Mouse (Mus musculus) forebrain, embryonic 13.5 days (tissue): ENCODE measurements around the gene Prr36. TPM values are rescaled to one million over a fixed set of nuclear protein-coding genes. Genes with fewer than 3 reads are reported as not detected.
A peak's percentile ranks its signal among the peaks of the same experiment; 100 is the strongest.

ENCODE experiments used
- ATAC-seq: fragments of 200-750 bp; cut with Nextera tagmentation; 2 replicates; pipeline ENCODE4 v1.8.0; 2017
- H3K27ac ChIP-seq: fragments of 300-500 bp; sonication (generic); 2 replicates; pipeline ENCODE4 v1.5.1; 2015; ENCODE audit warnings: inconsistent platforms, mild to moderate bottlenecking, moderate library complexity
- H3K27me3 ChIP-seq: fragments of 300-500 bp; sonication (generic); 2 replicates; pipeline ENCODE4 v1.6.1; 2015; ENCODE audit warnings: mild to moderate bottlenecking, inconsistent platforms
- H3K36me3 ChIP-seq: fragments of 300-500 bp; sonication (generic); 2 replicates; pipeline ENCODE4 v1.6.1; 2015; ENCODE audit warnings: mild to moderate bottlenecking, inconsistent platforms; ENCODE audit not compliant: poor library complexity, severe bottlenecking
- H3K4me1 ChIP-seq: fragments of 300-500 bp; sonication (generic); 2 replicates; pipeline ENCODE4 v1.6.1; 2015; ENCODE audit warnings: inconsistent platforms
- H3K4me2 ChIP-seq: fragments of 300-500 bp; sonication (generic); 2 replicates; pipeline ENCODE4 v1.6.1; 2015; ENCODE audit warnings: inconsistent platforms, mild to moderate bottlenecking, moderate library complexity
- H3K4me3 ChIP-seq: fragments of 300-500 bp; sonication (generic); 2 replicates; pipeline ENCODE4 v1.5.1; 2015; ENCODE audit warnings: mild to moderate bottlenecking, inconsistent platforms
- H3K9ac ChIP-seq: fragments of 300-500 bp; sonication (generic); 2 replicates; pipeline ENCODE4 v1.6.1; 2015; ENCODE audit warnings: mild to moderate bottlenecking, inconsistent platforms
- H3K9me3 ChIP-seq: fragments of 300-500 bp; sonication (generic); replicated peaks from 2 replicates; pipeline ENCODE4 v1.6.1; 2016; ENCODE audit warnings: inconsistent platforms
- WGBS: fragments of 180-500 bp; shearing (Covaris S2); methylation state at CpG from one replicate; pipeline ENCODE4 v1.1.7; 2015; 5-methylcytosine and 5-hydroxymethylcytosine counted together
- polyA plus RNA-seq: library from polyadenylated mRNA; unstranded; fragments of >200 nt; fragmentation: Nextera tagmentation; extraction: Ambion mirVana; gene quantifications from 2 replicates; pipeline ENCODE4 v1.2.1, GENCODE M21; 2015

Gene Prr36
- polyA plus RNA-seq, 1 experiment from 2014 or later, result 33.2 TPM

DNA sequence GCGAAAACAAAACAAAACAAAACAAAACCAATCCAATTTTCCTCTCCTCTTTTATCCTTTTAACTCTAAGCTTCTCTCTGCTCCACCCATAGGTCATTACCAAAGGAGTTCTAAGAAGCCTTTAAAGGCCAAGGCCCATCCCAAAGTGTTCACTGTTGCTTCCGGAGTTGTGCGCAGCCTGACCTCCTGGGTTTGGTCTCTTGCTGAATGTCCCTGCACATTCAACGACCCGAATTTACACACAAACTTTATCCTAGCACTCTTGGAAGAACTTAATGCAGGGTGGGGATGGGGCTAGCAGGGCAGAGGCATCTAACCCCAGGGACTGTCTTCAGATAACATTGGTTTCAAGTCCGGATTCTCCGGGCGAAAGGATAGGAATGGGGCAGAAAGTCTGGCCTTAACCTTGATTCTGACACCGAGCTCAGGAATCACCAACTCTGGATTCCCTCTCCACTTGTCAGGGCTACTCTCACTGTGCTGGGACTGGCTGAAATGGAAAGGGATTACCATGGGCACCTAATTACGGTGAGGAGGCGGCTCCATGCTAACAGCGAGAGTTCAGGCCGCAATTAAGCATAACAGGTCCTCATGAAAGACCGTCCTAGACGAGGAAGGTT lies 20.7 kb upstream of the Prr36 start:
- H3K4me2 ChIP-seq, result peak overlapping the region; percentile 89
- peak overlapping the region; percentile 75 for H3K9ac ChIP-seq
- no peaks in the 10 kb centered on the region for H3K9me3 ChIP-seq
- H3K4me1 ChIP-seq, result peaks cover 34% of the 10 kb centered on the region
- no peaks in the 10 kb centered on the region for H3K27me3 ChIP-seq
- no peak for ATAC-seq
- peak overlapping the region; percentile 69 for H3K4me3 ChIP-seq
- H3K36me3 ChIP-seq, result peaks cover 21% of the 10 kb centered on the region
- peak overlapping the region; percentile 94 for H3K27ac ChIP-seq
- 15% methylated on average over 15 of the region's 15 CpGs for whole genome bisulfite sequencing

DNA sequence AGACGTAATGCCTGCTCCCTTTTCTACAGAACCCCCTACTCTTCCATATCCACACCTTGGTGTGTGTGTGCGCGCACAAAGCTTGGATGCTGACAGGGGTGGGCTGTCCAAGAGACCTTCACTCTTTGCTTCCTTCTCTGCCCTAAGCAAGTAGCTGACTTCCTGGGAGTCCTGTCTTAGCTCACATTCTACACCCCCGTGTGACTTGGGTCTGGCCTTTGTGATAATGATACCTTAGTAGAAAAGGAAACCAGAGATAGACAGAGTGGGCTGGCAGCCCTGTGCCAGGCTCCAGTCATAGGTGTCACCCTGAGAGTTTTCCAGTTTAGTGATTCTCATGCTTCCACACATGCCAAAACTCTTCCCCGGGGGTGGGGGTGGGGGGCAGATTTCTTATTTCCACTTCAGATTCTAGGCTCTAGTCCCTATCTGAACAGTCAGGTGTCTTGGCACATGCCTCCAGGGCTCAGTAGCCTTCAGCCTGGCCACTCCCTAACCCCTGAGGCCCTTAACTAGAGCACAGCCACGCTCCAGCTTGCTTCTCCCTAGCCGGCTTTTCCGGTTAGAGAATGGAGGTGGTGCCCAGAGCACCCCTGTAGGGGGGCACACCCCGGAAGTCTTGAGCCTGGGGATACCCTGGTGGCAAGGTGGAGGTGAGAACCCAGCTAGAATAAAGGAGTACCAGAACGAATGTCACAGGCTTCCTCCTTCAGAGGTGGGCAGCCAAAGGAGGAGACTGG lies 13.5 kb upstream of the Prr36 start:
- Histone ChIP-seq H3K9ac (no peak overlapping the region), H3K27ac (no peak overlapping the region), H3K27me3 (peaks cover 24% of the 10 kb centered on the region), H3K4me1 (peaks cover 6% of the 10 kb centered on the region; the same call in 1 of the 2 replicates), H3K4me3 (no peak overlapping the region), H3K36me3 (no peaks in the 10 kb centered on the region), H3K4me2 (no peak overlapping the region), H3K9me3 (no peaks in the 10 kb centered on the region)
- 66% methylated on average over 10 of the region's 10 CpGs for WGBS
- ATAC-seq, result no peak

DNA sequence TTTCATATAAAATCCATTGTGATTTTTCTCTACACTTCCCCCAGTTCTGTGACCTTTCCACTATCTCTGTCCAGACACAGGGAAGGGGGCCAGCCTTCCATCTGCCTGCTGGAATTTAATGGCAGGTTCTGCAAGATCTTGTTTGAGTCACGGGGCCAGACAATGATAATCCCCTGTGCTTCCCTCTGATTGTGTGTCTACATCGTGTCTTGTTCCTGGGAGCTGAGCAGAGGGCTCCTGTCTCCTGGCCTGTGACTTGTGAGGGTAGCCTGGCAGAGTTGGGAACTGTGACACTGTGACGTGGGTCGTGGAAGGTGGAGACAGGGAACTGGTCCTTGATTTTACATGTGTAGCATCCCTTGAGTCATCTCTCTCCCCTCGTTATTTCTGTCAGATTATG lies 12.5 kb upstream of the Prr36 start:
- H3K4me2 ChIP-seq, result no peak overlapping the region
- H3K4me3 ChIP-seq, result no peak overlapping the region
- peaks cover 6% of the 10 kb centered on the region; the same call in 1 of the 2 replicates for H3K4me1 ChIP-seq
- no peak overlapping the region for H3K27ac ChIP-seq
- no peaks in the 10 kb centered on the region for H3K36me3 ChIP-seq
- H3K9me3 ChIP-seq, result no peaks in the 10 kb centered on the region
- no peak for ATAC-seq
- peaks cover 29% of the 10 kb centered on the region for H3K27me3 ChIP-seq
- 64% methylated on average over 5 of the region's 5 CpGs for WGBS
- no peak overlapping the region for H3K9ac ChIP-seq

DNA sequence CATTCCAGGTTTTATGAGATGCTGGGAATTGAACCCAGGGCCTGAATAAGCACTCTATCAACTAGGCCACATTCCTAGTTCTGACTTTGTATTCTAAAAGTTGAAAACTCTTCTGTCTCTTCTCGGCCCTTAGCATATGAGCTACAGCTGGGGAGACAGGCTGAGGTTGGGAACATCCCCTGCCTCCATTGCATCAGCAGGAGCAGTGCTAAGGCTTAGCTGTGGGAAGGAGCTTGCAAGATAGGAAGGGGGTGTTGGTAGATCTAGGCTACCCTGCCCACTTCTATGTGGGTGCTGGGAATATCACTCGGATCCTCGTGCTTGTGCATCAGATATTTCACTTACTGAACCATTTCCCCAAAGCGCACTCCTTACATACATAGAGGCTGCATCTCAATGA lies 10.7 kb upstream of the Prr36 start:
- no peak for ATAC-seq
- Histone ChIP-seq H3K9me3 (no peaks in the 10 kb centered on the region), H3K36me3 (no peaks in the 10 kb centered on the region), H3K27ac (no peak overlapping the region), H3K4me2 (no peak overlapping the region), H3K27me3 (peaks cover 30% of the 10 kb centered on the region), H3K4me1 (peaks cover 6% of the 10 kb centered on the region; the same call in 1 of the 2 replicates), H3K4me3 (no peak overlapping the region), H3K9ac (no peak overlapping the region)
- whole genome bisulfite sequencing, result 93% methylated on average over 4 of the region's 4 CpGs

DNA sequence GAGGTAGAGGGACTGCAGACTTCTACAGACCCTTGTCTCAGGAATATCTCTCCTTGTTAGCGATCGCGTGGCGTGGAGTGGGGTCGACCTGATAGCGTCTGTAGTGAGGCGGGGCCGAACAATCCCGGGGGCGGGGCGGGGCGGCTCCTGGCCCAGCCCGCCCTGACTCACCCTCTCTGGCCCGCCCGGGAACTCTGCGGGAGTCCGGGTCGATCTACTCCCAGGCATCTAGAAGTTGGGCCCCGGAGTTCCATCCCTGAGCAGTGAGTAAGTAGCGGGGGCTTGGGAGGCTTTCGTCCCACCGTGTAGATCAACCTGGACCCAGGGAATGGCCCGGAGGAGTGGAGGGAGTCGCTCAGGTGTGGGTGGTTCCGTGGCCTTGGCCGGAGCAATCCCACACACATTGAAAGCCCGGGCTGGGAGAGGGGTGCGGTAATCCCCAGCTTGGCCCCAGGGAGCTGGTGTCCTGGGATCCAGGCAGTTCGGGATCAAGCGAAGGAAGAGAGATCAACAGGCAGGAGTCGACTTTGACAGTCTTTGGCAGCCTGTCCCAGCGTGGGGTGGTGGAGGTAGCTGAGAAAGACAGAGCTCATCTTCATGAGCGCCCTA lies 9.6 kb upstream of the Prr36 start, which contains the start of gene Lrrc8e:
Lrrc8e (plus strand) TSS at position 89 of the 609 bp plus-strand sequence.
- Histone ChIP-seq H3K4me2 (peak within 1 kb of the TSS; percentile 49), H3K9ac (peak within 1 kb of the TSS; percentile 9; the same call in 1 of the 2 replicates), H3K27ac (no peak within 1 kb of the TSS), H3K27me3 (peaks cover 30% of the 10 kb centered on the region), H3K36me3 (no peaks in the 10 kb centered on the region), H3K4me1 (peaks cover 6% of the 10 kb centered on the region; the same call in 1 of the 2 replicates), H3K9me3 (no peaks in the 10 kb centered on the region), H3K4me3 (peak within 1 kb of the TSS; percentile 9)
- 2% methylated on average over 33 of the region's 33 CpGs for WGBS
- ATAC-seq, result 0 out of 2 replicates have a peak, but pooled peaks have one; percentile 33

DNA sequence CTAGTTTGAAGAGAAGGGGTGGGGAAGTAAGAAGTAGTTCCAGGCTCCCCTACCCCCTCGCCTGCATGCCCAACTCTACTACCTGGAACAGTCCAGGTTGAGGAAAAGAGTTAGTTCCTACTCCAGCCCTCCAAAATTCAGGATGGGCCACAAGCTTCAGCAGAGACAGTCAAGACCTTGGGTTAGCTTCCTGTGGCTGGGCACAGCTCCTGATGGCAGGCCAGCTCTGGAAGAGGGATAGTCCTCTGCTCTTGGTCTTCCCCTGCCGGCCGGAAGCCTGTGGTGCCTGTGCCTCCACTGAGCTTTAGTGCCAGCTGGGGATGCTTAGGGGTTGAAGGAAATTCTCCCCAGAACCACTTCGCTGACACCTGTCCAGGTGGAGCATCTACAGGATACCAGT lies 9.1 kb upstream of the Prr36 start:
- H3K36me3 ChIP-seq, result no peaks in the 10 kb centered on the region
- peak overlapping the region; percentile 9; the same call in 1 of the 2 replicates for H3K9ac ChIP-seq
- WGBS, result 30% methylated on average over 4 of the region's 4 CpGs
- no peaks in the 10 kb centered on the region for H3K9me3 ChIP-seq
- H3K4me3 ChIP-seq, result peak overlapping the region; percentile 9; the same call in 1 of the 2 replicates
- H3K4me1 ChIP-seq, result peaks cover 6% of the 10 kb centered on the region; the same call in 1 of the 2 replicates
- peaks cover 30% of the 10 kb centered on the region for H3K27me3 ChIP-seq
- H3K4me2 ChIP-seq, result peak overlapping the region; percentile 49
- ATAC-seq, result 0 out of 2 replicates have a peak, but pooled peaks have one; percentile 16
- H3K27ac ChIP-seq, result no peak overlapping the region

DNA sequence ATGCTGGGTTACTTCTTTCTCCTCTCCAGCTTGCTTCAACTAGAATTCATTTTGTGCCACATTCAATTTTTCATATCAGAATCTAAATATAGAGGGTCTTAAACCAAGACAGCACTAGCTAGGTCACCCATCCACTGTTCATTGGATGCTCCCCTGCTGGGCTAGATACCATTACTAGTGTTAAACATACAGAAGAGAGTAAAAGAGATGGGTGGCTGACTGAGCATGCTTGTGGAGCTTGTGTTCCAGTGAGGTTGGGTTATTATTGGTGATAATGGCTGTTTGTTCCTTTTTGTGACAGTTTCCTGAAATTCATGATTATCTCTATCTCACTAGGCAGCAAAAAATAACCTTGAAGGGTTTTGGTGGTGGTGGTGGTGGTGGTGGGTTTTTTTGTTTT lies 4.8 kb upstream of the Prr36 start:
- Histone ChIP-seq H3K27ac (no peak overlapping the region), H3K4me1 (peaks cover 6% of the 10 kb centered on the region; the same call in 1 of the 2 replicates), H3K9me3 (no peaks in the 10 kb centered on the region), H3K4me3 (no peak overlapping the region), H3K9ac (no peak overlapping the region), H3K36me3 (no peaks in the 10 kb centered on the region), H3K27me3 (peaks cover 19% of the 10 kb centered on the region), H3K4me2 (no peak overlapping the region)
- no peak for ATAC-seq

DNA sequence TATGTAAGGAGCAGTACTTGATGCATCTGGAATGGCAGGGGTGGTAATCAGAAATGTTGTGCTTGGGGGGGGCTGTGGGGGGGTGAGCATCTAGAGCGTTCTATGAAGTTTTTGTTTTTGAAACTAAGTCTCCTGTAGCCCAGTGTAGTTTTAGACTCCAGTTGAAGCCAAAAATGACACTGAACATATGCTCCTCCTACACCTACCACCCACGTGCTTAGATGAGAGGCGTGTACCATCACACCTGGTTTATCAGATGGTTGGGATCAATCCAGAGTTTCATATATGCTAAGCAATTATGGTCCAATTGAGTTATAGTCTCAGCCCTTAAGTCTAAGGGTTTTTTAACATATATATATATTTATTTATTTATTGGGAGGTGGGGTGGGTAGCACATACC lies 2.4 kb upstream of the Prr36 start:
- WGBS, result 98% methylated on average over 3 of the region's 3 CpGs
- peaks cover 9% of the 10 kb centered on the region for H3K36me3 ChIP-seq
- no peak for ATAC-seq

DNA sequence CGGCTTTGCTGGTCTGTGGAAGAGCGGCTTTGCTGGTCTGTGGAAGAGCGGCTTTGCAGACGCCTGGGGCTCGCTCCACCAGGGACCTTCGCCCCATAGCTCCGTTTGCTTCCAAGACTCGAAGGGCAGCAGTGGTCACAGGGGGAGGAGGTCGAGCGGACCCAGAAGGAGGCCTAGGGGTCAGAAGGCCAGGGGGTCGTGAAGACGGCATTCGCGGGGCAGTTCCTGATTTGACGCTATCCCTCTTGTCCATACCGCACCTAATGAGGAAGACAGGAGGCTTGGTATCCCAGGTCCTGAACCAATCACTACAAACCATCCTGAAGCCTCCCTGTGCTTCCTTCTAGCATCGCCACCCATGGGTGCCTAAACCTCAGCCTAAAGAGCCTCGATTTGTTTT lies 963 bp downstream of the Prr36 start:
- H3K4me2 ChIP-seq, result peak overlapping the region; percentile 88
- H3K27me3 ChIP-seq, result no peaks in the 10 kb centered on the region
- WGBS, result 2% methylated on average over 18 of the region's 18 CpGs
- H3K27ac ChIP-seq, result peak overlapping the region; percentile 94
- H3K9me3 ChIP-seq, result no peaks in the 10 kb centered on the region
- peak overlapping the region; percentile 74 for H3K4me3 ChIP-seq
- peak; percentile 12 for ATAC-seq
- H3K4me1 ChIP-seq, result peaks cover 35% of the 10 kb centered on the region
- H3K36me3 ChIP-seq, result peaks cover 15% of the 10 kb centered on the region
- H3K9ac ChIP-seq, result peak overlapping the region; percentile 95

More for the DNA sequence above, 2.4 kb upstream of the Prr36 start:
- no peak overlapping the region for H3K4me3 ChIP-seq
- H3K4me1 ChIP-seq, result peaks cover 15% of the 10 kb centered on the region
- H3K9me3 ChIP-seq, result no peaks in the 10 kb centered on the region
- H3K4me2 ChIP-seq, result no peak overlapping the region
- no peak overlapping the region for H3K9ac ChIP-seq
- no peak overlapping the region for H3K27ac ChIP-seq
- no peaks in the 10 kb centered on the region; the same call in 1 of the 2 replicates for H3K27me3 ChIP-seq

DNA sequence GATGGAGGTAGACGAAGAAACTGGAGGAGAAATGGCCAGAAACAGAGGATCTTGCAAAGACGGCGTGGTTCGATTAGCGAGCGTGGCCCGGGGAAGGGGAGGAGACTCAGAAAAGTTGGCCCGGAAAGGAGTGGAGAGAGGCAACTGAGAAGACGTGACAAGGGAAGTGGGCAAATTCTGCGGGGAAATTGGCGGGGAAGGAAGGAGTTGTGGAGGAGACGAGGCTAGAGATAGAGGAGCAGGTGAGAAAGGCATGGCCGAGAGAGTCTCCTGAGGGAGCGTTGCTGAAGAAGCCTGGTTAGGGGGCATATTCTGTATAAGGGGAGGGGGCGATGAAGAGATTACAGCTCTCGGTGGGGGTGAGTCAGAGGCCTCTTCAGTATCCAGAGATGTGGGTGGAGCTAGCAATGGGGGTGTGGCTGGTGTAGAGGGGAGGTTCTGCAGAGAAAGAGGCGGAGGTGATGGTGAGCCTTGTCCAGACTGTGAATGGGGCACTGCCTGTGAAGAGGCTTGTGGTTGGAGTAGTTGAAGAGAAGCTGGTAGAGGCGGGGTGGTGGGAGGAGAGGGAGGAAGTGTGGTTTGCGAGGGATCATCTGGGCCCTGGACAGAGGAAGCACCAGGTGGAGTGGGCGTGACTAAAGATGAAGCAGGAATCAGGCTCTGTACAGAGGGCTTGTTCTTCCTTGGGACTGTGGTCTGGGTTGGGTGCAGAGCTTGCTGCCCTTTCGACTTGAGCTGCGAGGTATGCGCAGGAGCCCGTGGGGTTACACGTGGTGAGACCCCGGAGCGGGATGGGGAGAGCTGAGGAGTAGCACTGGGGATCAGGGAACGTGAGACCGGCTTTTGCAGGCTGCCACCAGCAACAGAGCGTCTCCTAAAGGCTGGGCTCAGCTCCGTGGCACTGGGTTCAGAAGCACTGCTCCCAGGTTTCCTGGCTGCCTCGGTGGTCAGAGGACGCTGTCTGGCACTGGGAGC lies 3.0 kb downstream of the Prr36 start:
- H3K36me3 ChIP-seq, result peaks cover 32% of the 10 kb centered on the region
- H3K9me3 ChIP-seq, result 0 out of 2 replicates have a peak, but pooled peaks cover 3% of the 10 kb centered on the region
- H3K9ac ChIP-seq, result peak overlapping the region; percentile 65; the same call in 1 of the 2 replicates
- peak overlapping the region; percentile 45 for H3K4me3 ChIP-seq
- ATAC-seq, result no peak
- H3K27ac ChIP-seq, result peak overlapping the region; percentile 57
- WGBS, result 16% methylated on average over 33 of the region's 33 CpGs
- H3K27me3 ChIP-seq, result no peaks in the 10 kb centered on the region
- peaks cover 35% of the 10 kb centered on the region for H3K4me1 ChIP-seq
- peak overlapping the region; percentile 88 for H3K4me2 ChIP-seq
